Mouse (Mus musculus): ENCODE results near the gene Gm20388. TPM values are rescaled to one million over a fixed set of nuclear protein-coding genes. Genes with fewer than 3 reads are reported as not detected.

Gm20388 gene
- polyA plus RNA-seq, 1 experiment: 59.3 TPM

GRCm38 (mm10) chr8:120382436-120383203 is 472.0 kb downstream of the Gm20388 start:
- no peak for TF ChIP-seq POLR2A (IDR thresholded peaks at IDR 0.05; ENCODE audit: borderline replicate concordance, extremely low read depth, insufficient read depth, insufficient read length, poor library complexity, severe bottlenecking)
- no peak for TF ChIP-seq CTCF (IDR thresholded peaks at IDR 0.05; ENCODE audit: borderline replicate concordance, extremely low read depth, insufficient read depth, insufficient read length)
- peak; percentile 97 for DNase-seq (ENCODE audit: low read depth)

GRCm38 (mm10) chr8:120383204-120383560 is 472.5 kb downstream of the Gm20388 start:
- no peak for DNase-seq (ENCODE audit: low read depth)
- TF ChIP-seq CTCF (IDR thresholded peaks at IDR 0.05; ENCODE audit: borderline replicate concordance, extremely low read depth, insufficient read depth, insufficient read length) (no peak), POLR2A (IDR thresholded peaks at IDR 0.05; ENCODE audit: borderline replicate concordance, extremely low read depth, insufficient read depth, insufficient read length, poor library complexity, severe bottlenecking) (no peak)

- no peak for TF ChIP-seq POLR2A (IDR thresholded peaks at IDR 0.05; ENCODE audit: borderline replicate concordance, extremely low read depth, insufficient read depth, insufficient read length, poor library complexity, severe bottlenecking)
- TF ChIP-seq CTCF (IDR thresholded peaks at IDR 0.05; ENCODE audit: borderline replicate concordance, extremely low read depth, insufficient read depth, insufficient read length): no peak
- DNase-seq (ENCODE audit: low read depth): no peak
Observed at GRCm38 (mm10) chr8:120383713-120384112, 473.1 kb downstream of the Gm20388 start.

- no peak for DNase-seq (ENCODE audit: low read depth)
- no peak for TF ChIP-seq POLR2A (IDR thresholded peaks at IDR 0.05; ENCODE audit: borderline replicate concordance, extremely low read depth, insufficient read depth, insufficient read length, poor library complexity, severe bottlenecking)
- TF ChIP-seq CTCF (IDR thresholded peaks at IDR 0.05; ENCODE audit: borderline replicate concordance, extremely low read depth, insufficient read depth, insufficient read length): peak; percentile 50; the same call in 1 of the 2 replicates
Observed at GRCm38 (mm10) chr8:120384745-120385144, 474.1 kb downstream of the Gm20388 start.

GRCm38 (mm10) chr8:120388246-120388645 is 477.6 kb downstream of the Gm20388 start:
- no peak for DNase-seq (ENCODE audit: low read depth)
- no peak for TF ChIP-seq POLR2A (IDR thresholded peaks at IDR 0.05; ENCODE audit: borderline replicate concordance, extremely low read depth, insufficient read depth, insufficient read length, poor library complexity, severe bottlenecking)

GRCm38 (mm10) chr8:120390598-120390997 is 480.0 kb downstream of the Gm20388 start:
- DNase-seq (ENCODE audit: low read depth): no peak
- no peak for TF ChIP-seq CTCF (IDR thresholded peaks at IDR 0.05; ENCODE audit: borderline replicate concordance, extremely low read depth, insufficient read depth, insufficient read length)
- TF ChIP-seq POLR2A (IDR thresholded peaks at IDR 0.05; ENCODE audit: borderline replicate concordance, extremely low read depth, insufficient read depth, insufficient read length, poor library complexity, severe bottlenecking): no peak

GRCm38 (mm10) chr8:120391856-120392255 is 481.2 kb downstream of the Gm20388 start:
- no peak for DNase-seq (ENCODE audit: low read depth)
- no peak for TF ChIP-seq POLR2A (IDR thresholded peaks at IDR 0.05; ENCODE audit: borderline replicate concordance, extremely low read depth, insufficient read depth, insufficient read length, poor library complexity, severe bottlenecking)
- TF ChIP-seq CTCF (IDR thresholded peaks at IDR 0.05; ENCODE audit: borderline replicate concordance, extremely low read depth, insufficient read depth, insufficient read length): no peak

GRCm38 (mm10) chr8:120393085-120393484 is 482.4 kb downstream of the Gm20388 start:
- no peak for TF ChIP-seq POLR2A (IDR thresholded peaks at IDR 0.05; ENCODE audit: borderline replicate concordance, extremely low read depth, insufficient read depth, insufficient read length, poor library complexity, severe bottlenecking)
- no peak for DNase-seq (ENCODE audit: low read depth)

GRCm38 (mm10) chr8:120393871-120394275 is 483.2 kb downstream of the Gm20388 start:
- TF ChIP-seq CTCF (IDR thresholded peaks at IDR 0.05; ENCODE audit: borderline replicate concordance, extremely low read depth, insufficient read depth, insufficient read length): no peak
- no peak for TF ChIP-seq POLR2A (IDR thresholded peaks at IDR 0.05; ENCODE audit: borderline replicate concordance, extremely low read depth, insufficient read depth, insufficient read length, poor library complexity, severe bottlenecking)
- DNase-seq (ENCODE audit: low read depth): peak; percentile 85

- TF ChIP-seq POLR2A (IDR thresholded peaks at IDR 0.05; ENCODE audit: borderline replicate concordance, extremely low read depth, insufficient read depth, insufficient read length, poor library complexity, severe bottlenecking) (no peak), CTCF (IDR thresholded peaks at IDR 0.05; ENCODE audit: borderline replicate concordance, extremely low read depth, insufficient read depth, insufficient read length) (no peak)
- no peak for DNase-seq (ENCODE audit: low read depth)
Observed at GRCm38 (mm10) chr8:120395892-120396291, 485.3 kb downstream of the Gm20388 start.

- no peak for TF ChIP-seq CTCF (IDR thresholded peaks at IDR 0.05; ENCODE audit: borderline replicate concordance, extremely low read depth, insufficient read depth, insufficient read length)
- no peak for TF ChIP-seq POLR2A (IDR thresholded peaks at IDR 0.05; ENCODE audit: borderline replicate concordance, extremely low read depth, insufficient read depth, insufficient read length, poor library complexity, severe bottlenecking)
- no peak for DNase-seq (ENCODE audit: low read depth)
Observed at GRCm38 (mm10) chr8:120396756-120397155, 486.1 kb downstream of the Gm20388 start.

All from brain, embryonic 14.5 days (tissue).